Mouse (Mus musculus) retina, postnatal 1 day (tissue): Measurements from ENCODE around the gene Cobll1.
A peak's percentile ranks its signal among the peaks of the same experiment; 100 is the strongest.

Source experiments
- DNase-seq: peaks from one replicate; pipeline ENCODE4 v3.0.0-alpha.2; 2012

Cobll1 gene

DNA sequence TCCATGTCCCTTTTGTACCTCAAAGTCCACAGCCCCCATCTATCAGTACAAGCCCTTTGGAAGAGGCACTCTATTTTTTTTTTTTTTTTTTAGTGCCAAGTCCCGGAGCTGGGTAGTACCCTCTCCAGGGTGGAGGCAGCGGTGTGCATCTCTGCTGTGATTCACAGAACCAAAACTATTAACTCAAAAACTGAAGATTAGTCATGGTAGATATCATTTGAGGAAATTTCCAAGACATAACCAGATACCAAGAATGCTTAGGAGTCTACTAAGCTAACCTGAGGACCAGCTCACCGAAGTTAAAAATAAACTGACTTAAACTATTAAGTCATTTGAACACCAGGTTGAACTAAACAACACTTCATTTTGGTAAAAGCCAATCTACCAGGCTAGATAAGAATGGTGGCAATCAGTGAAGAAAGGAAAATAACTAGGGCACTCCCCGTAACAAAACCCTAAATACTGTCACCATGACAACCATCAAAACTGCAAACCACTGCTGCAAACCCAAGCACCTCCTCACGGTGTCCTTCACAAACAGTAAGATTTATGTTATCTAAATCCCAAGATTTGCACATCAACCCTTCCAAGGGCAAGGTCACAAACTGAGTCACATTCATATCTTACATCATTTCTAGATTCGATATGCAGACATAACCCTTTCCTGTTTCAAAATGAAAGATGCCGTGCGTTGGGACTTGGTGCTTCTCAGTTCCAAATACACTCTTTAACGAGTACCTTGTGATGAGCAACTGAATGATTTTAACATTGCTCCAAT, 43.8 kb downstream of the Cobll1 start:
- DNase-seq = no peak

DNA sequence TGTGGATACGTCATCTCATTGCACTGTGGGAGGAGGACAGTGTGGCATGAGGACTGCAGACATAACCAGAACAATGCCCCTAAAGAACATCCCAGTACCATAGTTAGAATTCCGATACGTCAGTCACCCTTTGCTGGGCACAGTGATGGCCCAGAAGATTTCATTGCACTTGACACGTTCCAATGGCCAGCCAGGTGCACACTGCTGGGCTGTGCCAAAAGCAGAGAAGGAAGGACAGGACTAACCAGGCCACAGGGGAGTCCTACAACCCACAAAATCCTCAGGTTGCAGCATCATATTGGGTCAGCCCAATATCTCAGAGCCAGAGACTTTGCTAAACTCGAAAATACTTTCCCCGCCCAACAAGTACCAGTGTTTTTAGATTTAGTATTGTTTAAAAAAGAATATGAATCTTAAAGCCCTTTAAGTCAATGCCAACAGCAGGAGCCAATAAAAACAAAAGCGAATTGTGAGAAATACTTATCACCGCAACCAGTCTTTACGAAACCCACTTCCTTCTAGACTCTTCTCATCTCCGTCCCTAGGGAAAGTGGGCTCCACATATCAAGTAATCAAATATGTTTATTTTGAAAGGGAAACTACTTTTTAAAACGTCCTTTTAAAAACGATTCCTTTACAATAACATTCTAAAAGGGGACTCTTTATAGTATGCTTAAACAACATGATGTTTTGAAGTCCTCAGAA, 46.0 kb downstream of the Cobll1 start:
- no peak for DNase-seq

DNA sequence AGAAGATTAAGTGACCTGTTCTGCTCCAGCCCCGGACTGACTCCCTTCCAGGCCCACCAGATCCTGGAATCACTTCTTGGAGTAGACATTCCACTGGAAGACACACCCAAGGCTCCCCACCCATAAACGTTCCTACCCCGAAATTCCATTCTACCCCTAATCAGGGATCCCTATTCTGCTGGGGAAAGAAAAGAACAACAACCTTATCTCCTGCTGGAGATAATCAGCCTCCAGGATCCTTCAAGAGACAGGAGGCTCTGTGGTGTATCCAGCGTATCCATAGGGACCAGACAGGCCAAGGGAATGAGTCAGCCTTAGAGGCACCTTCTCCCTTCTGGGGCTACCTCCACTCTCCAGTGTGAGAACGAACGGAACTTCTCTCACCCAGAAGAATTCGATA, 47.8 kb downstream of the Cobll1 start:
- no peak for DNase-seq

- no peak for DNase-seq
These were observed 49.9 kb downstream of the Cobll1 start for GRCm38 (mm10) chr2:65189346-65189745.

DNA sequence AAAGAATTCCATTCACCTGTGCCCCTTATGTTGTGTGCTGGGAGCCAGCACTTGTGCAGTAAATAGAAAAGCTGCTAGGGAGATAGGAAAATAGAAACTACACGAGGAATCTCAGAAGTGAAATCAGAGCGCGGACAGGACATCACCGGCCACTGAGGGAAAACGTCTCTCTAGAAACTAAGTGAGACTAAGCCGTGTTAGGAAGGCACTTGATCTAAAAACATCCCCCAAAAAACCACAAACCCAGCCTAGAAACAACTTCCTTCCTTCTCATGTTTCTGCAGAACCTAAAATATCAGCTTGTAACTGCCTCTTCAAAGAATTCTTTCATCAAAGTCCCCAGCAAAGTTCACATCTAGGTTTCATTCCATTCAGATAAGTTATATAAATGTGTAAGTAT, 50.6 kb downstream of the Cobll1 start:
- DNase-seq = no peak

DNA sequence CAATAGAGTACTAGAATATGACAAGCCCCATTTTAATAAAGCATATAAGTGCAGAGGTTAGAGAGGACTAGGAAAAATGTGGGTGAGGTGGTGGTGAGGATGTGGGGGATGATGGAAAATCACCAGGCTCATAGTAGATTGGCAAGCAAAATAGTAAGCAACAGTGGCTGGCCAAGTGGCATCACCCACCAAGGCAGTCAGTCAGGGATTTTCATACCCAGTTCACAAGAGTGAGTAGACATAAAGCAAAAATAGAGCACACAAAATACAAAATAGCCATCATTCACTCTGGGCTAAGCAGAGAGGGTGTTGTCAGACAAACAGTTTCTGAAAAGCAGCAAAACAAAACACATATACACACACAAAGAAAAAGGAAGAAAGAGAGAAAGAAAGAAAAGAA, 51.6 kb downstream of the Cobll1 start:
- DNase-seq = no peak

DNA sequence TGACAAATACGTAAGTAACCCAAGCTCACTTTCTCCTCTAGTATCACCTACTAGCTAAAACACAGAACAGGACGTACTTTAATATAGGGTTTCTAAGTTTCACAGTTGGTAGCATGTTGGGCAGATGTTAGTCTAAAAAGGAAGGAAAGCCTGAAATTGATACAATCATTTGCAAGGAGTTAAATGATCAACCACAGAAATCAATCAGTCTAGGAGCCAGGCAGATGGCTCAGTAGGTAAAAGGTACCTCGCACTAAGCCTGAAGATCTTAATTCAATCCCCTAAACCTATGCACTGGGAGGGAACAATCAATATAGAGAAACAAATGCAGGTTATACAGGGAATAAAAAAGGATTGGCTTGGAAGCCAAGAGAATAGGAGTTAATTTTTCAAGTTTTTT, 52.0 kb downstream of the Cobll1 start:
- no peak for DNase-seq

GRCm38 (mm10) chr2:65182747-65183146, 56.5 kb downstream of the Cobll1 start:
- DNase-seq = no peak

- DNase-seq = no peak
These were observed 57.5 kb downstream of the Cobll1 start for GRCm38 (mm10) chr2:65181736-65182135.

GRCm38 (mm10) chr2:65181066-65181716, 58.0 kb downstream of the Cobll1 start:
- DNase-seq = peak; percentile 74

DNA sequence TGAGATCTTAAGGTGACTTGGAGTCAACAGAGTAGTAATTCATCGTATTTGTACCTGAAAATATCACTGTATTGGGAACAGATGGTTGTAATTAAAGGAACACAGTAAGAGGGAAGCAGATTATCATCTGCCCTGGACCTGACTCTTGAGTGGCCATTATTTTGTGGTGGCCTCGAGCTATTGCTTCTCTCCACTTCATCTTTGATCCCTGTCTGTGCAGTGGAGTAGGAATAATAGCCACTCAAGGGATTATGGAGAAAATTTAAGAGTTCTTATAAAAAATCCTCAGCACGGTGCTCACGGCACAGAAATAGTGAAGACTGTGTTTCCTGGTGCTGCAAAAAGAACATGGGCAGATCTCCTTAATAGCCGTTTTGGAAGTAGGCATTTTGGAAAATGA, 63.6 kb downstream of the Cobll1 start:
- no peak for DNase-seq

DNA sequence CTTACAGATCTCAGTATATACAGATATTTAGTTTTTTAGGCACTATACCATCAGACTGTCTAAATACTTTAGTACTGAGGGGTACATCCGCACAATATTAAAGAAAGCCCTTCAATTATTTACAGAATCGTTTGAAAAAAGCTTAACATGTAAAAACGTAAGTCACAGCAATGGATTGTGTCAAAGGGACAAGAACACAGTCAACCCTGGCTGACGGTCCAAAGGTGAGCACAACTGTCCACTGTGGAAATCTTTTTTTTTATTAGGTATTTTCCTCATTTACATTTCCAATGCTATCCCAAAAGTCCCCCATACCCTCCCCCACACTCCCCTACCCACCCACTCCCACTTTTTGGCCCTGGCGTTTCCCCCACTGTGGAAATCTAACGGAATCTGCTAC, 67.1 kb downstream of the Cobll1 start:
- no peak for DNase-seq

DNA sequence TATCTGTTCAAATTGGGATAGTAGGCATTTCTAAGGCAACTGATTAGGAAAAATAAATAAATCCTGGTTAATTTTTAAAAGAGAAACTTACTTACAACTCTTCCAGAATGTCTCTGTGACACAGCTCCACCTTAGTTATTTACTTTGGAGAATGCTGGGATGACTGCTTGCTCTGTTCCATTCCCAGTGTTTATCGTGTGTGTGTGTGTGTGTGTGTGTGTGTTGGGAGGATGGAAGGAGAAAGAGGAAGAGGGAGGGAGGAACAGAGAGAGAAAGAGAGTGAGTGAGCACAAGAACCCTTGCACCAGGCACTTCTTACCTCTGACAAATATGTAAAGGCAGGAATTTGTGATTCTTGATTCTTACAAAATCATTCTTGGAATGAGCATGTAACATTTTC, 67.7 kb downstream of the Cobll1 start:
- no peak for DNase-seq

- DNase-seq = no peak
These were observed 68.3 kb downstream of the Cobll1 start for GRCm38 (mm10) chr2:65170693-65171456.

DNA sequence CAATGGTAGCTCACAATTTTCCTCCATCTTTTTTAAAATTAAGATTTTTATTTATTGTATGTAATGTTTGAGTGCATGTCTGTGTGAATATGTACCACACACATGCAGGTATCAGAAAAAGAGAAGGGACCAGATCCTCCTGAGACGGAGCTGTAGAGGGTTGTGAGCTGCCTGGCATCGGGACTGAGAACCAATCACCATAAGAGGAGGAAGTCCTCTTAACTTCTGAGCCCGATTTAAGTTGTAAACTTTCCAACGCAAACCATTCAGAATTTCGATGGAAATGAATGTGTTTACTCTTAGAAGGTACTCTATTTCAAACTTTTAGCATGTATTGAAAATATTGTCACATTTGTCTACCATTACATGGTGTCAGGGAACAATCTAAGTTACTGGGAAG, 68.9 kb downstream of the Cobll1 start:
- DNase-seq = no peak

DNA sequence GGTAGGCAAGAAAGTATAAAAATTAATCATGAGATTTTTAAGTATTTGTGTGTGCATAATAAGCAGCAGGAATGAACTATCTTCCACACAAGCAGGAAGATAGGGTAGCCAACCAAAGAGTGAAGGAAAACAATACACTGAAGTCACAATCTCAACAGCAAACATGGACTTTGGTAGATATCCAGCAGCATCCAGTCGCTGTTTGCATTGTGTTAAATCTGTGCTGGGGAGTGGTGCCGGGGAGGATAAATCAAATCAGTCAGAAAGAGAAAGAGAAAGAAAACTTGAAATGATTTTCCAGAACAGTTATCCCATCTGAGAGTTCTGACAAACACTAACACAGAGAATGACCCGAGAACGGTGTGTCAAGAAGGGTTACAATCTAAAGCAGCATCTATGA, 75.2 kb downstream of the Cobll1 start:
- no peak for DNase-seq

DNA sequence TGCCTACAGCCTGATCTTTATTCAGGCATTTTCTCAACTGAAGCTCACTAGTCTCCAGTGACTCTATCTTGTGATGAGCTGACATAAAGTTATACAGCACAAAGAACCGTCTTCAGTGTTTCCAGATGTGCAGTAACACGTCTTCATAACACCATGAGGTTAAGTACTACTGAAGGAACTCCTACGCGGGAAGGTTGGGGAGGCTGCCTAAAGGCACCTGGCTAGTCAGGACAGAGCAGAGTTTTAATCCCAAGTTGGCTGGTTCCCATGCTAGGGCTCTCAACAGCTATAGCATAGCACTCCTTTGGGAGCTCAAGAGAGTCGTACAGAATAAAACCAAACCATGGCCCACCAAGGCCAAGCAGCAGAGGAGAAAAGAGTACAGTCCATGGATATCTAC, 76.6 kb downstream of the Cobll1 start:
- DNase-seq = no peak

DNA sequence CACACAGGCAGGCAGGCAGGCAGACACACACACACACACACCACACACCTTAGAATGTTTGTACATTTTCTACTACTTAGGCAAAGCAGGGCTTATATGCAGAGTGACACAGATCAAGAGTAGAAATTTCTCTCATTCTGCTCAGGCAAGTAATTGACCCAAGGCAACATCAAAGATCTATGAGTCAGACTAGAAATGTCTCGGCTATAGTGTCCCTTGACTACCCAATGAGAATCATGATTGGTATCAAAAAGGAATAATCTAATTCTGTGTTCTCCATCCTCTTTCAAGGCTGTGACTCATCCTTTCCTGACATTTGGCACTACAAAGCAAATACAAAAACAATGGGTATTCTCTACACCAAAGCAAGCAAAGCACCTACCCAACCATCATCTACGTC, 77.5 kb downstream of the Cobll1 start:
- DNase-seq = no peak

DNA sequence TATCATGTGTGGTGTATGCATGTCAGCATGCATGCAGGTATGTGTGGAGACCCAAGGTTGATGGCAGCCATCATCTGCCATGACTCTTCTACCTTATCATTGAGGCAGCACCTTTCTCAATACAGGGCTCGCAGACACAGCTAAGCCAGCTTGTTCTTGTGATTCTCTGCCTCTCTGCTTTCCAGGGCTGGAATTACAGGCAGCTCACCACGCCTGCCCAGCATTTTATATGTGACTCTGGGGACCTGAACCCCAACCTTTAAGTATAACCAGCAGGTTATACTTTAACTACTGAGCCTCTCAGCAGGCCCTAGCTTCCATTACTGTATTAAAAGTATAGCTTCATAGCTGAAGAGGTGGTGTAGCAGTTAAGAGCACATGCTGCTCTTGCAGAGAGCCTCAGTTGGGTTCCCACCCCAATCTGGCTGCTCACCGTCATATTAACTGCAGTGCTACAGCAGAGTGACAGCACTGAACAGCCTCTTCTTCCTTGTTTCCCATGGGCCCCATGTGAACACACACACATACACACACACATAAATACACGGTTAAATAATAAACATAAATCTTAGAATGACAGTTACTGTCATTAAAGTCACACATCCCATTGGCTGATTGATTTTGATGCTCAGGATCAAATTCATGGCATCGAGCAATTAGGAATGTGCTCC, 81.1 kb downstream of the Cobll1 start:
- no peak for DNase-seq

DNA sequence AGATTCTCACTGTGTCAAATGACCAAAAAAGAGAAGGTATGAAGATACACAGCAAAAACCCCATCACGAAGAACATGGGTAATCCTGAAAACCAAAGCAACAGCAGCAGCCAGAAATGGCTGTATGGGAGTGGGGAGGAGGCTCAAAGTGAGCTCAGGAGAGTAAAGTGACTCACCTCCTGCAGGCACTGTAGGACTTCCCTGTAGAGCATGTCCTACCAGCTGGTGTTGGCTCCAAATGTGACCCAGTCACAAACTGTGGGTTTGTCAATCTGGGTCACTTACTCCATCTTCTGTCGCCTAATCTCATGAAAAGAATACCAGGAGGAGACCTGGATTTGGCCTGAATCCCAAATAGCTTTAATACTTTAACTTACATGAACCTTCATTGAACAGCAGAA, 81.9 kb downstream of the Cobll1 start:
- no peak for DNase-seq

GRCm38 (mm10) chr2:65148928-65149327, 90.3 kb downstream of the Cobll1 start:
- no peak for DNase-seq

GRCm38 (mm10) chr2:65147431-65147830, 91.8 kb downstream of the Cobll1 start:
- DNase-seq = no peak
